1 mouse cellular context compared by ENCODE assay signal in the genomic region with DNA sequence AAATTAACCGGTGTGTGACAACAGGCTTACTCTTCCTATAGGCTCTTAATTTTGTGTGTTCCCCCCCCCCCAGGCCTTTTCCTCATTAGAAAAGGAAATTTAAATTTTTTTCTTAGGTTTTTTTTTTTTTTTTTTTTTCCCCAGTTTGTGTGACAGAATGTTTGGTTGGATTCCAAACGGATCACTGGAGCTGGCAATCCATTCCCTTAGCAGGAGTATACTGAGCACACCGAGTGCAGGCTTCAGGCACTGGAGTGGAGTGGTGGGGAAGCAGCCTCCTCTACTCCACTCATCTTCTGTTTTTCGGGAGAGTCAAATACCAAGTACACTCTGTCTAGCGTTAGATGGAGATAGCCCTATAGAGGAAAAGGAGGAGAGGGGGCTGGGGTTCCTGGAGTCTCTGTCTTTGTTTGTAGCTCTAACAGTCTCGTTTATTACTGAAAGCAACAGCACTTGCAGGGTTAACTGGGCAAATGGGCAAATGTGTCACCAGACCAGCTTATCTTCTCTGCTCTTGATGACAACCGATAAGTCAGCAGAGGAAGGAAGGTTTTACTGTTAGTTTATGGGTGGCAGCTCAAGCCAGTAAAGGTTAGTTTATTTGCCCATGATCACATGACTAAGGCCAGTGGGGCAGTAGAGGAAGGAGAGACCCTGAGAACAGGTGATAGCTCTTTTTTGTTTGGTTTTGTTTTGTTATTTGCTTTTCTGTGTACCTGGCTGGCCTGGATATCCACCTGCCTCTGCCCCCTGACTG.
TF ChIP-seq lines count a peak whose summit lies in the region.

No protein-coding gene starts in this region.

TF ChIP-seq in CH12.LX, 34 proteins besides CTCF, POLR2A, EP300 and RAD21 (continued from another document):
- no peak for TF ChIP-seq ZNF384 (IDR thresholded peaks at IDR 0.05; ENCODE audit: low read depth, low read length)
